Mouse (Mus musculus): ENCODE measurements at regions not wholly inside any gene's neighbourhood (a gene's known extent, or its start where the extent isn't known, plus 50 kb on each side); places are given as distances from the start of the nearest gene placed in this dataset.

DNA sequence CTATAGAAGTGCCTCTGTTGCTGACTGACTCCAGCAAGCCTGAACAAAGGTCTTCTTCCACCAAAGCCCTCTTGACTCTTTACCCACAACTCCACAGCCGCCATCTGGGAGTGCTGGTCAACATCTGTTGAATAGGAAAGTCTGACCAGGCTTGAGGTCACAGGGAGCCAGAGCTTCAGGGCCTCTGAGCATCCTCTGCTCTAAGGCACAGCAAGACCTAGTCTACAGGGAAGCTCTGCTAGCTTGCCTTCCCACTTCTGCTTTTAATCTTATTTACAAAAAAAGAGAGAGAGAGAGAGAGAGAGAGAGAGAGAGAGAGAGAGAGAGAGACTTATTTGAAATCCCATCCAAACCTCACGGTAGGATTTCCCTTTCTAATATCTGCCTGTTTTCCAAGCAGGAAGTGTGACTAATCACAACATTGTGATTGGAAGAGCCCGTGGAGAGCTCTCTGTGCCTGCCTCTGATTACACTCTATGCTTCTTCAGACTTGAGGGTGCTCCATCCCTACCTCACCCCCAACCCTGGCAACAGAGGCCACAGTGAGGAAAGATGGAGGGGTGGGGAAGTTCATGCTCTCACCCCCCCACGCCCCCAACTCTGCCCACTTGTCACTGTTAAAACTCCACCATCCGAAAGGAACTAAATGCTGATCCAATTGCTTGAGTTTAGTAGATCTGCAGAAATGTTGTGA lies 194.1 kb downstream of the Sp3 start:
- TF ChIP-seq CTCF (IDR thresholded peaks at IDR 0.05; ENCODE audit: borderline replicate concordance, insufficient read depth, low read depth, low read length) (no peak), POLR2A (IDR thresholded peaks at IDR 0.05; ENCODE audit: borderline replicate concordance, insufficient read depth, low read length) (no peak)
